Mouse (Mus musculus) heart, postnatal 0 days (tissue): ENCODE results near the gene Prkca.

Experiments used
- CTCF ChIP-seq: IDR thresholded peaks from 2 replicates; pipeline ENCODE4 v1.5.1; 2016; ENCODE audit warnings: antibody characterized with exemption, control low read depth, low read depth
- EP300 ChIP-seq: IDR thresholded peaks from 2 replicates; pipeline ENCODE4 v1.6.1; 2016; ENCODE audit warnings: antibody characterized with exemption, low read depth

DNA sequence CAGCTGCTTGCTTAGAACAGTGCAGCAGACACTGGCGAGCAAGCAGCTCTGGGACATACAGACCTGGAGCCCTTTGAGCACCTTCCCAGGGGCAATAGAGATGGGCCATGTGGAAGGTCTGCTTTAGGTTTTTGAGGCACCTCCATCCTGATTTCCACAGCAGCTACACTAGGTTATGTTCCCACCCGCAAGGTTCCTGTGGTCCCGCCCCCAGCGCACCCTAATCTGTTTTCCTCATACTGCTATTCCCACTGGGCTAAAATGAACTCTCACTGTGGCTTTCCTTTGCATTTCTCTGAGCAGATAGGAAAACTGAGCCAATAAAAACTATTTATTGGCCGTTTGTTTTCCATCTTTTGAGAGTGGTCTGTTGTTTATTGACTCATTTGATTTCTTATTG is 308.0 kb downstream of the Prkca start:
- TF ChIP-seq CTCF (no peak), EP300 (no peak)
